Mouse (Mus musculus) stomach, postnatal 0 days (tissue): Measurements from ENCODE around the gene Oxct1. TPM values are rescaled to one million over a fixed set of nuclear protein-coding genes. Genes with fewer than 3 reads are reported as not detected.
A peak's percentile ranks its signal among the peaks of the same experiment; 100 is the strongest.

Experiments used
- ATAC-seq: fragments of 200-750 bp; cut with Nextera tagmentation; 2 replicates; pipeline ENCODE4 v1.8.0; 2017; ENCODE audit not compliant: low FRiP score, low TSS enrichment
- DNase-seq: peaks from one replicate; pipeline ENCODE4 v3.0.0-alpha.2; 2016; ENCODE audit warnings: low spot score
- H3K27ac ChIP-seq: fragments of 300-500 bp; sonication (generic); replicated peaks from 2 replicates; pipeline ENCODE4 v1.5.1; 2014; ENCODE audit warnings: mild to moderate bottlenecking, control low read depth
- H3K27me3 ChIP-seq: fragments of 300-500 bp; sonication (generic); 2 replicates; pipeline ENCODE4 v1.6.1; 2014; ENCODE audit warnings: low read length; ENCODE audit not compliant: control insufficient read depth, insufficient read depth
- H3K36me3 ChIP-seq: fragments of 300-500 bp; sonication (generic); 2 replicates; pipeline ENCODE4 v1.6.1; 2014; ENCODE audit warnings: low read length, mixed read lengths; ENCODE audit not compliant: control insufficient read depth, insufficient read depth
- H3K4me1 ChIP-seq: fragments of 300-500 bp; sonication (generic); replicated peaks from 2 replicates; pipeline ENCODE4 v1.6.1; 2014; ENCODE audit warnings: antibody characterized with exemption; ENCODE audit not compliant: control insufficient read depth, insufficient read depth
- H3K4me2 ChIP-seq: fragments of 300-500 bp; sonication (generic); replicated peaks from 2 replicates; pipeline ENCODE4 v1.6.1; 2014; ENCODE audit warnings: low read depth, mild to moderate bottlenecking, control low read depth, moderate library complexity
- H3K4me3 ChIP-seq: fragments of 300-500 bp; sonication (generic); 2 replicates; pipeline ENCODE4 v1.5.1; 2014; ENCODE audit warnings: low read depth, low read length, control low read depth
- H3K9ac ChIP-seq: fragments of 300-500 bp; sonication (generic); 2 replicates; pipeline ENCODE4 v1.6.1; 2014; ENCODE audit warnings: mild to moderate bottlenecking, low read length, control low read depth, mixed read lengths
- H3K9me3 ChIP-seq: fragments of 300-500 bp; sonication (generic); 2 replicates; pipeline ENCODE4 v1.6.1; 2016; ENCODE audit warnings: low read length; ENCODE audit not compliant: control insufficient read depth
- CTCF ChIP-seq: IDR thresholded peaks from 2 replicates; pipeline ENCODE4 v1.5.1; 2016; ENCODE audit warnings: antibody characterized with exemption, low read depth, mild to moderate bottlenecking, moderate library complexity
- EP300 ChIP-seq: optimal IDR thresholded peaks from 2 replicates; pipeline ENCODE3; 2016; ENCODE audit warnings: antibody characterized with exemption
- WGBS: fragments of 180-500 bp; shearing (Covaris S2); extraction: QIAGEN DNeasy Blood & Tissue Kit; methylation state at CpG from one replicate; pipeline ENCODE4 v1.1.7; 2014; 5-methylcytosine and 5-hydroxymethylcytosine counted together
- polyA plus RNA-seq: library from polyadenylated mRNA; unstranded; fragments of >200 nt; fragmentation: Nextera tagmentation; extraction: Ambion mirVana; gene quantifications from 2 replicates; pipeline ENCODE4 v1.2.1, GENCODE M21; 2015

Gene Oxct1
- polyA plus RNA-seq, 1 experiment from 2014 or later = 131 TPM

GRCm38 (mm10) chr15:4000536-4000935 lies 25.6 kb upstream of the Oxct1 start:
- Histone ChIP-seq H3K36me3 (no peaks in the 10 kb centered on the region), H3K4me1 (no peaks in the 10 kb centered on the region), H3K27ac (no peak overlapping the region), H3K9me3 (no peaks in the 10 kb centered on the region), H3K9ac (no peak overlapping the region), H3K4me2 (no peak overlapping the region), H3K4me3 (no peak overlapping the region), H3K27me3 (no peaks in the 10 kb centered on the region)
- DNase-seq (no peak), ATAC-seq (no peak)
- WGBS = 58% methylated on average over 2 of the region's 2 CpGs
- TF ChIP-seq EP300 (no peak), CTCF (no peak)

GRCm38 (mm10) chr15:4013873-4014272 lies 12.3 kb upstream of the Oxct1 start:
- WGBS = 71% methylated on average over 2 of the region's 2 CpGs
- Histone ChIP-seq H3K27ac (no peak overlapping the region), H3K4me3 (no peak overlapping the region), H3K27me3 (no peaks in the 10 kb centered on the region), H3K9ac (no peak overlapping the region), H3K9me3 (no peaks in the 10 kb centered on the region), H3K4me2 (no peak overlapping the region), H3K4me1 (no peaks in the 10 kb centered on the region), H3K36me3 (no peaks in the 10 kb centered on the region)
- no peak for DNase-seq
- TF ChIP-seq CTCF = no peak
- no peak for TF ChIP-seq EP300
- ATAC-seq = no peak

GRCm38 (mm10) chr15:4020711-4021110 lies 5.5 kb upstream of the Oxct1 start:
- TF ChIP-seq CTCF (no peak), EP300 (no peak)
- Histone ChIP-seq H3K9me3 (no peaks in the 10 kb centered on the region), H3K4me2 (no peak overlapping the region), H3K27me3 (no peaks in the 10 kb centered on the region), H3K27ac (no peak overlapping the region), H3K4me1 (0 out of 2 replicates have a peak, but pooled peaks cover 3% of the 10 kb centered on the region), H3K9ac (no peak overlapping the region), H3K36me3 (no peaks in the 10 kb centered on the region), H3K4me3 (no peak overlapping the region)
- 44% methylated on average over 4 of the region's 4 CpGs for WGBS
- ATAC-seq (no peak), DNase-seq (no peak)

- 63% methylated on average over 2 of the region's 2 CpGs for WGBS
- no peak overlapping the region for H3K4me2 ChIP-seq
- ATAC-seq (no peak), DNase-seq (no peak)
- no peaks in the 10 kb centered on the region for H3K9me3 ChIP-seq
- H3K9ac ChIP-seq = no peak overlapping the region
- H3K27ac ChIP-seq = no peak overlapping the region
- no peak overlapping the region for H3K4me3 ChIP-seq
- H3K36me3 ChIP-seq = no peaks in the 10 kb centered on the region
- no peaks in the 10 kb centered on the region for H3K27me3 ChIP-seq
- 0 out of 2 replicates have a peak, but pooled peaks cover 4% of the 10 kb centered on the region for H3K4me1 ChIP-seq
- TF ChIP-seq EP300 (no peak), CTCF (no peak)
These were observed 2.4 kb upstream of the Oxct1 start for GRCm38 (mm10) chr15:4023747-4024146.

- Histone ChIP-seq H3K36me3 (no peaks in the 10 kb centered on the region), H3K4me3 (no peak overlapping the region), H3K9ac (no peak overlapping the region), H3K4me2 (no peak overlapping the region), H3K27ac (0 out of 2 replicates have a peak overlapping the region, but pooled peaks have one; percentile 18), H3K9me3 (no peaks in the 10 kb centered on the region), H3K27me3 (no peaks in the 10 kb centered on the region), H3K4me1 (0 out of 2 replicates have a peak, but pooled peaks cover 4% of the 10 kb centered on the region)
- DNase-seq (no peak), ATAC-seq (no peak)
- 72% methylated on average over 13 of the region's 13 CpGs for WGBS
- no peak for TF ChIP-seq EP300
- TF ChIP-seq CTCF = no peak
These were observed 1.3 kb upstream of the Oxct1 start for GRCm38 (mm10) chr15:4024726-4025507.

- H3K27me3 ChIP-seq = no peaks in the 10 kb centered on the region
- no peak for DNase-seq
- no peak for ATAC-seq
- no peak for TF ChIP-seq EP300
- no peak for TF ChIP-seq CTCF
- no peaks in the 10 kb centered on the region for H3K36me3 ChIP-seq
- H3K27ac ChIP-seq = no peak overlapping the region; the same call in 1 of the 2 replicates
- no peak overlapping the region; the same call in 1 of the 2 replicates for H3K9ac ChIP-seq
- H3K9me3 ChIP-seq = no peaks in the 10 kb centered on the region
- peak overlapping the region; percentile 87 for H3K4me2 ChIP-seq
- H3K4me1 ChIP-seq = 0 out of 2 replicates have a peak, but pooled peaks cover 4% of the 10 kb centered on the region
- H3K4me3 ChIP-seq = no peak overlapping the region
- WGBS = 58% methylated on average over 11 of the region's 11 CpGs
These were observed 677 bp upstream of the Oxct1 start for GRCm38 (mm10) chr15:4025508-4025904.
